Mouse (Mus musculus) intestine, embryonic 14.5 days (tissue): ENCODE data around the gene Ssbp2. TPM values are rescaled to one million over a fixed set of nuclear protein-coding genes. Genes with fewer than 3 reads are reported as not detected.

Experiments
- ATAC-seq: fragments of 200-750 bp; cut with Nextera tagmentation; replicated peaks from 2 replicates; pipeline ENCODE4 v1.8.0; 2017; ENCODE audit warnings: low read depth, moderate number of reproducible peaks, moderate TSS enrichment, moderate library complexity; ENCODE audit not compliant: low FRiP score, low TSS enrichment
- DNase-seq: peaks from one replicate; pipeline ENCODE4 v3.0.0-alpha.2; 2018; ENCODE audit warnings: low spot score
- H3K27ac ChIP-seq: fragments of 300-500 bp; sonication (generic); 2 replicates; pipeline ENCODE4 v1.5.1; 2014; ENCODE audit warnings: low read depth, mild to moderate bottlenecking, control low read depth
- H3K27me3 ChIP-seq: fragments of 300-500 bp; sonication (generic); replicated peaks from 2 replicates; pipeline ENCODE4 v1.6.1; 2014; ENCODE audit warnings: low read length, control low read depth; ENCODE audit not compliant: control insufficient read depth, insufficient read depth
- H3K36me3 ChIP-seq: fragments of 300-500 bp; sonication (generic); 2 replicates; pipeline ENCODE4 v1.6.1; 2014; ENCODE audit warnings: low read length, control low read depth; ENCODE audit not compliant: control insufficient read depth, insufficient read depth
- H3K4me1 ChIP-seq: fragments of 300-500 bp; sonication (generic); replicated peaks from 2 replicates; pipeline ENCODE4 v1.6.1; 2014; ENCODE audit warnings: low read length, control low read depth, mixed read lengths; ENCODE audit not compliant: control insufficient read depth, insufficient read depth
- H3K4me2 ChIP-seq: fragments of 300-500 bp; sonication (generic); 2 replicates; pipeline ENCODE4 v1.6.1; 2014; ENCODE audit warnings: low read length
- H3K4me3 ChIP-seq: fragments of 300-500 bp; sonication (generic); 2 replicates; pipeline ENCODE4 v1.5.1; 2014; ENCODE audit warnings: low read depth, low read length, control low read depth, mixed read lengths
- H3K9ac ChIP-seq: fragments of 300-500 bp; sonication (generic); 2 replicates; pipeline ENCODE4 v1.6.1; 2014; ENCODE audit warnings: mild to moderate bottlenecking, low read length
- H3K9me3 ChIP-seq: fragments of 300-500 bp; sonication (generic); 2 replicates; pipeline ENCODE4 v1.6.1; 2016; ENCODE audit warnings: low read length, control low read depth; ENCODE audit not compliant: control insufficient read depth
- WGBS: fragments of 180-500 bp; shearing (Covaris S2); extraction: QIAGEN DNeasy Blood & Tissue Kit; methylation state at CpG from one replicate; pipeline ENCODE4 v1.1.7; 2014; 5-methylcytosine and 5-hydroxymethylcytosine counted together
- polyA plus RNA-seq: library from polyadenylated mRNA; unstranded; fragments of >200 nt; fragmentation: Nextera tagmentation; extraction: Ambion mirVana; gene quantifications from 2 replicates; pipeline ENCODE4 v1.2.1, GENCODE M21; 2014

The Ssbp2 gene
- polyA plus RNA-seq, 1 experiment from 2014 or later, result 110 TPM

DNA sequence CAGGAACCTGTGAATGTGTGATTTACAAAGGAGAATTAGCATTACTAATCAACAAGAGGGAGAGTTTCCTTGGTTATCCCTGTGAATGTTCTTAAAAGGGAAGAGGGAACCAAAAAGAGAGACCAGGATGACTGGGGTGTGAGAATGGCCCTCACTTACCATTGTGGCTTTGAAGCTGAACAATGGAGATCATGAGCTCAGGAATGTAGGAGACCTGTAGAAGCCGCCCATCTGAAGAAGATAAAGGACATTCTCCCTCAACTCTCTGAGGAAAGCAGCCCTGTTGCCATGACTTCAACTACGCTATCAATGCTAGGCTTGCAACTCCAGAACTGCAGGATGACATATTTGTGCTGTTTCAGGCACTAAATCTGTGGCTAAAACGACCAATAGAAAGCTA is 22.2 kb upstream of the Ssbp2 start:
- DNase-seq, result no peak

GRCm38 (mm10) chr13:91441476-91441875 is 18.6 kb upstream of the Ssbp2 start:
- Histone ChIP-seq H3K36me3 (no peaks in the 10 kb centered on the region), H3K27ac (no peak overlapping the region), H3K9me3 (no peaks in the 10 kb centered on the region), H3K4me3 (no peak overlapping the region), H3K27me3 (no peaks in the 10 kb centered on the region), H3K4me1 (no peaks in the 10 kb centered on the region), H3K4me2 (no peak overlapping the region), H3K9ac (no peak overlapping the region)
- no peak for DNase-seq
- WGBS, result 93% methylated on average over 5 of the region's 5 CpGs
- no peak for ATAC-seq

More for the DNA sequence above, 22.2 kb upstream of the Ssbp2 start:
- Histone ChIP-seq H3K4me2 (no peak overlapping the region), H3K27me3 (no peaks in the 10 kb centered on the region), H3K36me3 (no peaks in the 10 kb centered on the region), H3K4me3 (no peak overlapping the region), H3K4me1 (no peaks in the 10 kb centered on the region), H3K9me3 (no peaks in the 10 kb centered on the region), H3K27ac (no peak overlapping the region), H3K9ac (no peak overlapping the region)
- no peak for ATAC-seq
- 64% methylated on average over 3 of the region's 3 CpGs for WGBS

GRCm38 (mm10) chr13:91446728-91447127 is 13.4 kb upstream of the Ssbp2 start:
- H3K9ac ChIP-seq, result no peak overlapping the region
- no peaks in the 10 kb centered on the region for H3K36me3 ChIP-seq
- H3K4me1 ChIP-seq, result no peaks in the 10 kb centered on the region
- H3K4me2 ChIP-seq, result no peak overlapping the region
- DNase-seq (no peak), ATAC-seq (no peak)
- H3K27ac ChIP-seq, result no peak overlapping the region
- H3K27me3 ChIP-seq, result no peaks in the 10 kb centered on the region
- no peak overlapping the region for H3K4me3 ChIP-seq
- WGBS, result 83% methylated on average over 2 of the region's 2 CpGs
- H3K9me3 ChIP-seq, result no peaks in the 10 kb centered on the region

- ATAC-seq (no peak), DNase-seq (no peak)
- Histone ChIP-seq H3K4me3 (no peak overlapping the region), H3K9me3 (no peaks in the 10 kb centered on the region), H3K36me3 (no peaks in the 10 kb centered on the region), H3K27me3 (no peaks in the 10 kb centered on the region), H3K4me2 (no peak overlapping the region), H3K4me1 (no peaks in the 10 kb centered on the region), H3K9ac (no peak overlapping the region), H3K27ac (no peak overlapping the region)
- WGBS, result 78% methylated on average over 5 of the region's 5 CpGs
These were observed 11.1 kb upstream of the Ssbp2 start for GRCm38 (mm10) chr13:91448936-91449335.

GRCm38 (mm10) chr13:91451405-91452166 is 8.5 kb upstream of the Ssbp2 start:
- no peaks in the 10 kb centered on the region for H3K27me3 ChIP-seq
- H3K4me1 ChIP-seq, result no peaks in the 10 kb centered on the region; the same call in 1 of the 2 replicates
- no peak for DNase-seq
- no peak for ATAC-seq
- no peak overlapping the region for H3K9ac ChIP-seq
- H3K9me3 ChIP-seq, result no peaks in the 10 kb centered on the region
- no peak overlapping the region for H3K4me2 ChIP-seq
- H3K4me3 ChIP-seq, result no peak overlapping the region
- H3K27ac ChIP-seq, result no peak overlapping the region
- H3K36me3 ChIP-seq, result no peaks in the 10 kb centered on the region
- 70% methylated on average over 3 of the region's 3 CpGs for WGBS

DNA sequence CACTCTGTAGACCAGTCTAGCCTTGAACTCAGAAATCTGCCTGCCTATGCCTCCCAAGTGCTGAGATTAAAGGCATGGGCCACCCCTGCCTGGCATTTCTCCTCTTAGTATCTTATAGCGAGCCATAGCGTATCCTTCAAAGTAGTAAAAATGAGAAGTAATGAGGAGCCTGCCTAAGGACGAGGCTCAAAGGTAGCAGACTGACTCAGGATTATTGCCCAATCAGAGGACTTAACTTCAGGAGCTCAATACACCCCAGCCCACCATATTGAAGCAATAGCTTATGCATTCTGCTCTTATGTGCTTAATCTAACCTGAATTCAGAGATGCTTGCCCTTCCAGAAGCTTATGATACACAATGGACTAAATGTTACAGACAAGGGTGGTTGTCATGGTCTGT is 7.8 kb upstream of the Ssbp2 start:
- Histone ChIP-seq H3K9ac (no peak overlapping the region), H3K36me3 (no peaks in the 10 kb centered on the region), H3K4me1 (no peaks in the 10 kb centered on the region; the same call in 1 of the 2 replicates), H3K27ac (no peak overlapping the region), H3K9me3 (no peaks in the 10 kb centered on the region), H3K4me3 (no peak overlapping the region), H3K4me2 (no peak overlapping the region), H3K27me3 (no peaks in the 10 kb centered on the region)
- WGBS, result 94% methylated on average over 3 of the region's 3 CpGs
- DNase-seq, result no peak
- ATAC-seq, result no peak

DNA sequence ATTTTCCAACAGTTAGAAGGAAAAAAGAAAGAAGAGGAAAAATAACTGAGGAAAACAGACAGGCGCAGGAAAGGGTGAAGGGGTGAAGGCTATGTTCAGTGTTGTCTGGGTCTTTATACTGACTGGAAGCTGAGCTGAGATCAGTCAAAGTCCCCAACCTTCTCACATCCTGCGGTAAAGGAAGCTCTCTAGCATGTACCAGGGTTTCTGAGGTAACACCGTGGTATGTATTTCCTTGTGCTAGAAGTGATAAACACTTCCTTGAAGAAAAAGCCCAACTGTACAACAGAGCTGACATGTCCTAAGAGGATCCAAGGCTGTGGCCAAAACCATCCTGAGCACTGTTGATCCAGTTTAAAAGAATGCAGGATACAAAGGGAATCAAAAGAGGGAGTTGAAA is 6.8 kb upstream of the Ssbp2 start:
- no peaks in the 10 kb centered on the region for H3K27me3 ChIP-seq
- WGBS, result 77% methylated on average over 3 of the region's 3 CpGs

GRCm38 (mm10) chr13:91456041-91456440 is 4.0 kb upstream of the Ssbp2 start:
- Histone ChIP-seq H3K36me3 (no peaks in the 10 kb centered on the region), H3K4me3 (no peak overlapping the region), H3K27me3 (no peaks in the 10 kb centered on the region), H3K9me3 (no peaks in the 10 kb centered on the region), H3K9ac (no peak overlapping the region), H3K4me1 (peaks cover 8% of the 10 kb centered on the region), H3K27ac (no peak overlapping the region), H3K4me2 (no peak overlapping the region)
- WGBS, result 27% methylated on average over 2 of the region's 2 CpGs
- no peak for DNase-seq
- no peak for ATAC-seq

More for the DNA sequence above, 6.8 kb upstream of the Ssbp2 start:
- H3K36me3 ChIP-seq, result no peaks in the 10 kb centered on the region
- ATAC-seq (no peak), DNase-seq (no peak)
- no peaks in the 10 kb centered on the region for H3K9me3 ChIP-seq
- no peak overlapping the region for H3K4me2 ChIP-seq
- no peaks in the 10 kb centered on the region; the same call in 1 of the 2 replicates for H3K4me1 ChIP-seq
- H3K9ac ChIP-seq, result no peak overlapping the region
- no peak overlapping the region for H3K27ac ChIP-seq
- H3K4me3 ChIP-seq, result no peak overlapping the region

DNA sequence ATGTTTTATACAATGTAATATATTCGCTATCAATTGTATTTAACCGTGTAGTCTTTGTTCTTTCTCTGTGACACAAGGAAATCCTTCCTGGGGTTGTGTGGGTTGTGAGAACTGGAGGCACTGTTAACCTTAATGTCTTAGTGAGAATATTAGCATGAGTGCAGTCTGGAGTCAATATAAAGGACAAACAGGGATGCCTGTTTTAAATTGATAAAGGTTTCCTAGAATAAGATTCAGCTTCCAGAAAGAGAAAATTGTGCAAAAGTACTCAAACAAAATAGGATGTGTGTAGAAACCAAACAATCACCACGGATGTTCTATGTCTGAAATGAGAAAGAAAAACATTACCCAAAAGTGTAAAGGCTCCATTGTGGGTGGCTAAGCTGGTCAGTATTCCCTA is 3.3 kb upstream of the Ssbp2 start:
- H3K27me3 ChIP-seq, result no peaks in the 10 kb centered on the region
- H3K4me2 ChIP-seq, result no peak overlapping the region
- ATAC-seq (no peak), DNase-seq (no peak)
- WGBS, result 84% methylated on average over 3 of the region's 3 CpGs
- no peak overlapping the region for H3K27ac ChIP-seq
- no peaks in the 10 kb centered on the region for H3K9me3 ChIP-seq
- peaks cover 8% of the 10 kb centered on the region for H3K4me1 ChIP-seq
- H3K4me3 ChIP-seq, result no peak overlapping the region
- H3K9ac ChIP-seq, result no peak overlapping the region
- no peaks in the 10 kb centered on the region for H3K36me3 ChIP-seq
